Mouse (Mus musculus) kidney, embryonic 16.5 days (tissue): ENCODE results near the gene Grm4. TPM values are rescaled to one million over a fixed set of nuclear protein-coding genes. Genes with fewer than 3 reads are reported as not detected.

ENCODE experiments used
- ATAC-seq: fragments of 200-750 bp; cut with Nextera tagmentation; 2 replicates; pipeline ENCODE4 v1.8.0; 2017; ENCODE audit warnings: moderate TSS enrichment; ENCODE audit not compliant: low FRiP score, low TSS enrichment
- H3K27ac ChIP-seq: fragments of 300-500 bp; sonication (generic); 2 replicates; pipeline ENCODE4 v1.5.1; 2014; ENCODE audit warnings: low read length
- H3K27me3 ChIP-seq: fragments of 300-500 bp; sonication (generic); 2 replicates; pipeline ENCODE4 v1.6.1; 2014; ENCODE audit warnings: low read length, control low read depth, mixed read lengths; ENCODE audit not compliant: insufficient read depth
- H3K36me3 ChIP-seq: fragments of 300-500 bp; sonication (generic); 2 replicates; pipeline ENCODE4 v1.6.1; 2014; ENCODE audit warnings: low read length, control low read depth, mixed read lengths; ENCODE audit not compliant: insufficient read depth
- H3K4me1 ChIP-seq: fragments of 300-500 bp; sonication (generic); 2 replicates; pipeline ENCODE4 v1.6.1; 2014; ENCODE audit warnings: low read length, control low read depth, mixed read lengths; ENCODE audit not compliant: insufficient read depth
- H3K4me2 ChIP-seq: fragments of 300-500 bp; sonication (generic); replicated peaks from 2 replicates; pipeline ENCODE4 v1.6.1; 2014; ENCODE audit warnings: low read depth, low read length
- H3K4me3 ChIP-seq: fragments of 300-500 bp; sonication (generic); 2 replicates; pipeline ENCODE4 v1.5.1; 2014; ENCODE audit warnings: mild to moderate bottlenecking, low read length
- H3K9ac ChIP-seq: fragments of 300-500 bp; sonication (generic); replicated peaks from 2 replicates; pipeline ENCODE4 v1.6.1; 2014; ENCODE audit warnings: low read length
- H3K9me3 ChIP-seq: fragments of 300-500 bp; sonication (generic); 2 replicates; pipeline ENCODE4 v1.6.1; 2016; ENCODE audit warnings: low read length, control low read depth
- whole genome bisulfite sequencing: fragments of 180-500 bp; shearing (Covaris S2); extraction: QIAGEN DNeasy Blood & Tissue Kit; methylation state at CpG from one replicate; pipeline ENCODE4 v1.1.7; 2014; 5-methylcytosine and 5-hydroxymethylcytosine counted together
- polyA plus RNA-seq: library from polyadenylated mRNA; unstranded; fragments of >200 nt; fragmentation: Nextera tagmentation; extraction: Ambion mirVana; gene quantifications from 2 replicates; pipeline ENCODE4 v1.2.1, GENCODE M21; 2015

Grm4 gene
- polyA plus RNA-seq, 1 experiment from 2014 or later: 0.91 TPM

DNA sequence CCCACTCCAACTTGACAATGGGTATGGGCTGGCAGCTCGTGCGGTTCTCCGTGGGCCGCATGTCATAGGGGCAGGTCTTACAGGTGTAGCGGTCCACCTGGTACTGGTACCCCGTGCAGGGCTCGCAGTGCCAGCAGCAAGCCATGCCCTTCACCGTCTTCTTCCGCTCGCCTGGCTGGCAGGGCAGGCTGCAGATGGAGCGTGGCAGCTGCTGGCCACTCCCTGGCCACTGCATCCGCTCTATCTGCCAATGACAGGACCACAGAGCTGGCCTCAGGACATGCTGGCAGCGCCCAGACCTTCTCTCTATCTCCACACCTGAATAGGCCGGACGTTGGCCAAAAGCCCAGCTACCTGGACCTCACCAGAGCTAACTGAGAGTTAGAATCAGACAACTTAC lies 86.0 kb downstream of the Grm4 start:
- H3K27ac ChIP-seq: no peak overlapping the region
- H3K4me3 ChIP-seq: no peak overlapping the region
- 0 out of 2 replicates have a peak, but pooled peaks have one; percentile 16 for ATAC-seq
- H3K9ac ChIP-seq: no peak overlapping the region
- H3K27me3 ChIP-seq: no peaks in the 10 kb centered on the region
- H3K4me2 ChIP-seq: 0 out of 2 replicates have a peak overlapping the region, but pooled peaks have one; percentile 11
- no peaks in the 10 kb centered on the region for H3K9me3 ChIP-seq
- WGBS: 79% methylated on average over 15 of the region's 15 CpGs
- no peaks in the 10 kb centered on the region for H3K36me3 ChIP-seq
- peaks cover 27% of the 10 kb centered on the region for H3K4me1 ChIP-seq

- ATAC-seq: no peak
- no peak overlapping the region for H3K4me2 ChIP-seq
- H3K4me1 ChIP-seq: peaks cover 24% of the 10 kb centered on the region
- no peaks in the 10 kb centered on the region for H3K36me3 ChIP-seq
- H3K4me3 ChIP-seq: no peak overlapping the region
- peaks cover 5% of the 10 kb centered on the region; the same call in 1 of the 2 replicates for H3K27me3 ChIP-seq
- 0 out of 2 replicates have a peak, but pooled peaks cover 1% of the 10 kb centered on the region for H3K9me3 ChIP-seq
- WGBS: 77% methylated on average over 1 of the region's 1 CpGs
- no peak overlapping the region for H3K9ac ChIP-seq
- H3K27ac ChIP-seq: no peak overlapping the region
Measured at GRCm38 (mm10) chr17:27434066-27434465, 87.1 kb downstream of the Grm4 start.

DNA sequence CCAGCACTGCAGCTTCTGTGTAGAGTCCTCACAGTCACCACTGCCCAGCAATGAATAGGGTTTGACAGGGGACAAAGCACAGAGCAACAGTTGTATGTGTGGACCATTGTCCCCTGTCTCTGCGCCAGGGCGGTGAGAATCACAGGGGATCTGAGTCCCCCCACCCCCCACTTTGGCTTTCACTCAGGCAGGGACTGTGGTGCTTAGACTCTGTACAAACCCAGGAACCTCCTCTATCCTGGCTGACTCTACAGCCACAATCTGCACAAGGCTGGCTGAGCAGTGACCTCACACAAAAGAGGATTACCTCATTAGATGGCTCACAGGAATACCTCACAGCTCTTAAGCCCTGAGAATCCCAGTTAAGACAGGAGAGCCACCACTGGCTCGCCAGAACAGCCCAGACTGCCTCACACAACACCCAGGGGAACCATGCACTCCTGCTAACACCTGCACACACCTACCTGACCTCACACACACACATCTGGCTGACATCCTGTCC lies 88.0 kb downstream of the Grm4 start:
- ATAC-seq: no peak

GRCm38 (mm10) chr17:27432145-27432650 lies 89.0 kb downstream of the Grm4 start:
- Histone ChIP-seq H3K9me3 (peaks cover 15% of the 10 kb centered on the region), H3K4me3 (no peak overlapping the region), H3K27ac (no peak overlapping the region), H3K36me3 (no peaks in the 10 kb centered on the region; the same call in 1 of the 2 replicates), H3K27me3 (peaks cover 5% of the 10 kb centered on the region; the same call in 1 of the 2 replicates), H3K4me1 (peaks cover 21% of the 10 kb centered on the region), H3K9ac (no peak overlapping the region), H3K4me2 (no peak overlapping the region)
- 54% methylated on average over 9 of the region's 9 CpGs for WGBS
- no peak for ATAC-seq

More for the DNA sequence above, 88.0 kb downstream of the Grm4 start:
- Histone ChIP-seq H3K4me2 (no peak overlapping the region), H3K4me1 (peaks cover 21% of the 10 kb centered on the region), H3K27me3 (peaks cover 5% of the 10 kb centered on the region; the same call in 1 of the 2 replicates), H3K4me3 (no peak overlapping the region), H3K27ac (no peak overlapping the region), H3K36me3 (no peaks in the 10 kb centered on the region; the same call in 1 of the 2 replicates), H3K9me3 (peaks cover 10% of the 10 kb centered on the region), H3K9ac (no peak overlapping the region)
- WGBS: 83% methylated on average over 3 of the region's 3 CpGs

DNA sequence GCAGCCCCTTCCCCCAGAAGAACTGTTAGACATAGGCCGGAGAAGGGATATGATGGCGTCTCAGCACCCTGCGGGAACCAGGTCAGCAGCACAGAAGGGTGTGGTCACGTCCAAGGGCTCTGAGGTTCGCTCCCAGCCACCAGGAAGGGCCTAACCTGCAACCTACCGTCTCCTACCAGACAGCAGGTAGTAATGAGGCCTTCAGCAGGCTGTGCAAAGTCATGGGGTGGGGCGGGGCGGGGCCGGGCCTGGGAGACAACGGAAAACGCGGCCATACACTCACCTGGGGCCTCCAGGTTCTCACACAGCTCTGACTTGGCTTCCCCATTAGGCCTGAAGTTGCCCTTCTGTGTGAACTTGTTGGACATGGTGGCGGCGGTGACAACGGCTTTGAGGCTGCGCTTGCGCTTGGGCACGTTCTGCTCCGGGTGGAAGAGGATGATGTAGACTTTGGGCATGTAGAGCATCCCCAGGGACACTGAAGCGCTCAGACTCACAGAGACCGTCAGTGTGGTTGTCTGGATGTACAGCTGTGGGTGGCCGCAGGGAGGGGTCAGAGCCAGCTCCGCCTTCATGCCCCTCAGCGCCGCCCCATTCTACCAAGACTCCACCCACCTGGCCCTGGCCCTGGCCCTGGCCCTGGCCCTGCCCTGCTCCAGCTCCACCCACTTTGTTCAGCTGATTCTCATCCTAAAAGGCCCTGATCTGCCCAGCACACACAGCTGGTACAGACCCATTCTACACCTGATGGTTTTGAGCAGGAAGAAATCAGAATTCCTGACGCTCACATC lies 90.0 kb downstream of the Grm4 start:
- H3K9ac ChIP-seq: no peak overlapping the region
- H3K36me3 ChIP-seq: no peaks in the 10 kb centered on the region; the same call in 1 of the 2 replicates
- peaks cover 5% of the 10 kb centered on the region; the same call in 1 of the 2 replicates for H3K27me3 ChIP-seq
- peaks cover 18% of the 10 kb centered on the region for H3K4me1 ChIP-seq
- WGBS: 90% methylated on average over 26 of the region's 26 CpGs
- no peak for ATAC-seq
- peaks cover 15% of the 10 kb centered on the region for H3K9me3 ChIP-seq
- H3K4me3 ChIP-seq: no peak overlapping the region
- H3K27ac ChIP-seq: no peak overlapping the region
- no peak overlapping the region for H3K4me2 ChIP-seq

DNA sequence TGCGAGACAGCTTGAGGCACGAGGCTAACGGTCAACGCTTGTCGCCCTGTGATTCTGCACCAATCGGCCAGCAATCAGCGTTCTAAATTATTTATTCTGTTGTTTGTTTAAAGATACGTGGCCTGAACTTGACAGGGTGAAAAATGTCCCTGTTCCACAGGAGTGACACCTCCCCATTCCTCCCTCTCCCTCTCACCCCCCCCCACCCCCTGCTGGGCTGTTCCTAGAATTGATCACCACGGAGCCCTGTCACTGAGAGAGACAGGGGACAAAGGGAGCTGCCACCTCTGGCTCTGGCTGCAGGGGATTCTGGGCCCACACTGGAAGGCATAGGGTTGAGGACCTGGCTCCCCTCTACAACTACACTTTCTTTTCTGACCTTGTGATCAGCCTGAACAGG lies 91.4 kb downstream of the Grm4 start:
- no peak overlapping the region for H3K27ac ChIP-seq
- WGBS: 21% methylated on average over 9 of the region's 9 CpGs

DNA sequence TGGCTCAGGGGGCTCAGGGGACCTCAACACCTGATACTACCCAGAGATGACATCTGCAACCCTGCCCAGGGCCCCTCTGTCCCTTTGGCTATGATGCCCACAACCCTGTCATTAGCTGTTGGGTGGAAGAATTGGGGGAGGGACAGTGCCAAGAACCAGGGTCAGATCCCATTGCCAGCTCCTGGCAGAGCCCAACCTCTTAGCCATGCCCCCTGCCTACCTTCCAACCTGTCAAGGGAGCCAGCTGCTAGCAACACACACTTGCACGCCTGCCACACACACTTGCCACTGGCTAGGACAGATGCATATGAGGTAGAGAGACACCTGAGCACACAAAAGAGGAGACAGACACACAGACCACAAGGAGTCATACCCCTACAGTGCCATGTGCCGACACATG lies 96.2 kb downstream of the Grm4 start:
- 85% methylated on average over 2 of the region's 2 CpGs for WGBS
- no peak for ATAC-seq
- H3K9me3 ChIP-seq: peaks cover 15% of the 10 kb centered on the region
- peaks cover 5% of the 10 kb centered on the region; the same call in 1 of the 2 replicates for H3K27me3 ChIP-seq
- no peak overlapping the region for H3K4me2 ChIP-seq
- no peaks in the 10 kb centered on the region; the same call in 1 of the 2 replicates for H3K36me3 ChIP-seq
- no peak overlapping the region for H3K4me3 ChIP-seq
- peaks cover 27% of the 10 kb centered on the region for H3K4me1 ChIP-seq
- H3K27ac ChIP-seq: no peak overlapping the region
- H3K9ac ChIP-seq: no peak overlapping the region

More for the DNA sequence above, 91.4 kb downstream of the Grm4 start:
- H3K4me3 ChIP-seq: no peak overlapping the region
- ATAC-seq: no peak
- peaks cover 15% of the 10 kb centered on the region for H3K9me3 ChIP-seq
- H3K36me3 ChIP-seq: no peaks in the 10 kb centered on the region; the same call in 1 of the 2 replicates
- no peak overlapping the region for H3K4me2 ChIP-seq
- peaks cover 5% of the 10 kb centered on the region; the same call in 1 of the 2 replicates for H3K27me3 ChIP-seq
- H3K4me1 ChIP-seq: 0 out of 2 replicates have a peak, but pooled peaks cover 4% of the 10 kb centered on the region
- H3K9ac ChIP-seq: no peak overlapping the region

DNA sequence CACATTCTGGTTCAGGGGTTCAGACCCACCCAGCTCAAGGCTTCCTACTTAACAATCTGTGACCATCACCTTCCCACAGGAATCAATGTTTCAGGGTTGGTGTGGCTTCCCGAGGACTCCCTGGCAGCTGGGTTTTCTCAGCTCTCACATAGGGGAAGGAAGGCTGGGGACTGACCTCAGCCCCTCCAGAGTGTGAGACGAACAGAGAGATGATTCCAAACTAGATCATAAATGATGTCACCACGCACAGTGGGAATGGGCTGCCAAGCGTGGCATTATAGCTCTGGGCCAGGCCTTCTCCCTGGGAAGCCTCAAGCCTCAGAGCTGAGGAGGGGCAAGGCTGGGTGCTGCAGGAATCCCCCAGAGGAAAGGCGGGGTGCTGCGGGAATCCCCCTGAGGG lies 96.8 kb downstream of the Grm4 start:
- no peak for ATAC-seq
- WGBS: 52% methylated on average over 6 of the region's 6 CpGs
- H3K36me3 ChIP-seq: no peaks in the 10 kb centered on the region; the same call in 1 of the 2 replicates

GRCm38 (mm10) chr17:27422726-27423381 lies 98.3 kb downstream of the Grm4 start:
- Histone ChIP-seq H3K4me3 (no peak overlapping the region), H3K36me3 (no peaks in the 10 kb centered on the region), H3K27me3 (no peaks in the 10 kb centered on the region), H3K27ac (peak overlapping the region; percentile 56), H3K9ac (0 out of 2 replicates have a peak overlapping the region, but pooled peaks have one; percentile 10), H3K4me2 (no peak overlapping the region), H3K4me1 (peaks cover 24% of the 10 kb centered on the region), H3K9me3 (peaks cover 1% of the 10 kb centered on the region)
- peak; percentile 69; the same call in 1 of the 2 replicates for ATAC-seq
- 14% methylated on average over 10 of the region's 10 CpGs for WGBS

More for the DNA sequence above, 96.8 kb downstream of the Grm4 start:
- Histone ChIP-seq H3K27ac (no peak overlapping the region), H3K4me1 (peaks cover 24% of the 10 kb centered on the region), H3K9ac (no peak overlapping the region), H3K9me3 (peaks cover 15% of the 10 kb centered on the region), H3K27me3 (peaks cover 2% of the 10 kb centered on the region; the same call in 1 of the 2 replicates), H3K4me3 (no peak overlapping the region), H3K4me2 (no peak overlapping the region)
